Mouse (Mus musculus): ENCODE data around the gene Kcnk5.

Gene Kcnk5

DNA sequence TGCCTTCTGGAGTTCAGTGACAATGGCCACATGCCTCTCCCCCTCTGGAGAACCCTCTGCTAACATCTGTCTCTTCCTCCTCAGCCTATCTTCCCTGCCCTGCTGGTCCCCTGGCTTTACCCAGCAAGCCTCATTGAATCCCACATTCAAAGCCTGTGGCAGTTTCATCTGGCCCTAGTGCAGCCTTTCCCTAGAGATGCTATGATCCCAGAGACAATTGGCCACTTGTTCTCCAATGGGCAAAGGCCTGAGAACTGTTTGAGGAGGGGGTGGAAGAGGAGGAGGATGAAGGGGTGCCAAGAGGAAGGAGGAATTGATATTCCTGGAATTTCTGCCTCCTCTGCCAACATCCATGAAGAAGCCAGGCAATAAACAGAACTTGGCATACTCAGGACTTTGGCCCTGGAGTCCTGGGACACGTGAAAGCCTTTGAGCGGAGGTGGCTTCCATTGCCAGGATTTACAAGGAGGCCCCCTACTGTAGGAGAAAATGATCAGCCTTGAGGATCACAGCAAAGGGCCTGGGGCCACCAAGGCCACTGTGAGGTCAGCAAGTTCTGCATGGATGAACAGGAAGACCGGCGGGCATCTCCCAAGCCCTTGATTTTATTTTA is 11.6 kb upstream of the Kcnk5 start:
- DNase-seq: no peak

DNA sequence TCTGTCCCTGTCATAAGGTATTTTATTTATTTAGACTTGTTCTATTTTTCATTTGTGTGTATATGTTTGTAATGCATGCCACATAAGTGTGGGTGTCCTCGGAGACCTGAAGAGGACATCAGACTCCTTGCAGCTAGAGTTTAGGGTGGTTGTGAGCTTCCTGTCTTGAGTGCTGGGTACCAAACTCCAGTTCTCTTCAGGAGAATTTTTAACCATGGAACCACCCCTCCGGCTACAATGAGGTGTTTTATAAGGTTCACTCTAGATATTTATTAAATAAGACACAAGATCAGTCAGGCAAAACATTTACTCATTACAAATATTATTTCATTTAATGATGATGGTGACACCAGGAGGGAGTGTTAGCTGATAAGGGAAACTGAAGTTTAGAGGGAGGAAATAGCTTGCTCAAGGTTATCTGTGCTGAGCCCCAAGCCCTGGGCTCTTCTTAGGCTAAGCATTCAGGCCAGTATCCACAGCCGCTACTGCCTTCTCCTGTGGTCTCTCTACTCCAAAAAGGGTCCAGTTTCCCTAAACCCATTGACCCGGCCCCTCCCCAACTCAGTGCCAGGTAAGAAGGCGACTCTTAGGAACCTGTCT is 9.6 kb upstream of the Kcnk5 start:
- no peak for DNase-seq

DNA sequence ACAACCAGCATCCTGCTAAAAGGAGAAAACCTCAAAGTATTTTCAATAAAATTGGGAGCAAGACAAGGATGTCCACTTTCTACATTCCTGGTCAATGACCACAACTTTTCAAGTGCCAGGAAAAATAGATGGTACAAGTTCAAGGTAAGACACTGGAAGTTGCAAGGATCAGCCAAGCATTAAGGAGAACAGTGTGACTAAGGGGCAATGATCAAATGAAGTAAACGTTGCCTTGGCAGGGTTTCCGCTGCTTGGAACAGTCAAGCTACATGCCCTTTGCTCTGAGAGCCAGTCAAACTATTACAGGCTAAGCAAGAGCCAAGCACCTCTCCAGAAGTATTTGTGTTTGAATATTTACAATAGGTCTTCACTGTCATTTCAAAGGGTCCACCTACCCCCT is 8.1 kb upstream of the Kcnk5 start:
- DNase-seq: no peak

DNA sequence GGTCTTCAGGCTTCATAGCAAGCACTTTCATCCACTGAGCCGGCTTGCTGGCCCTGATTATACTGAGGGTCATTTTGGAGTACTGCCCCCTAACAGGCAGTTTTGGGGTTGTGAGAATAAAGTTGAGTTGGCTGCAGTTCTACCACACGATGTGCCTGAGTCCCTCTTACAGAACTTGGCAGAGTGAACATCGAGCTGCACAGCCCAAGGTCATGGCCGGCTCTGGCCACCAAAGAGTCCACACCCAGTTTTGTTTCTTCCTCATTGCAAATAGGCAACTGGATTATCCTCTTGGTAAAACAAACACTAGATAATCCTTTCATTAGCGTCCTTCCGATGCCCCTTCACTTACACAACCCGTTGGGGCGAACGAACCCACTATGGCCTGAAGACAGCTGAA is 3.8 kb upstream of the Kcnk5 start:
- no peak for DNase-seq

DNA sequence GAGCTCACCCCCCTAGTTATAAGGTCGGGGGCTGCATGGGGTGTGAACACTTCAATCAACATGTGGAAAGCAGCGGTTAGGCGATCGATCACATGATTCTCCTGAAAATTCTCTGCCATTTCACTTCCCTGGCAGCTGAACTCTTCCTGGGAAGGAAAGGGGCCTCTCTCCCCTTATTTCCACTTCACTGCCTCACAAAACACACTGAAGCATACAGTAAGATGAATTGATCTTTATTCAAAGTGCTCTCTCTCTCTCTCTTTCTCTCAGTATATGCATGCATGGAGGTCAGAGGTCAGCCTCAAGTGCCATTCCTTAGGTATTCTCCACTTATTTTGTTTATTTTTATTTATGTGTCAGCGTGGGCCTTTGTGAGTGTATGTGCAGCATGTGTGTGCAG is 2.1 kb upstream of the Kcnk5 start:
- DNase-seq: no peak

DNA sequence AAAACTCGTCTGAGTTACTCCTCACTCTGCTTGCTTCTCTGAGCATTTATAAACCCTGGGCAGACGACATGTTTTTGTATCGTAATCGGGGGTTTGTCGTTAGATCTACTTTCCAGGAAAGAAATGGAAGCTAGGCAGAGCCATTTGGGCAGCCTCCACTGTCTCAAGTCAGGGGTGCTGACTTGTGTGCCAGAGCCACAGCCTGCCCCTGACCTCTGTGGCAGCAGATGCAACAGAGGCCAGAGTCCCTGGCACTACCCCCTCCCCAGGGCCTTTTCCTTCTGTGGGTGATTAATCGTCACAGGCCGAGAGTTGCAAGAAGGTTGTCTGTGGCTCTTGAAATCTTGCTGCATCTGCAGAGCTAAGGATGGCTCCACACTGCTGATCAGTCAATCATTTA is 987 bp upstream of the Kcnk5 start:
- no peak for DNase-seq

DNA sequence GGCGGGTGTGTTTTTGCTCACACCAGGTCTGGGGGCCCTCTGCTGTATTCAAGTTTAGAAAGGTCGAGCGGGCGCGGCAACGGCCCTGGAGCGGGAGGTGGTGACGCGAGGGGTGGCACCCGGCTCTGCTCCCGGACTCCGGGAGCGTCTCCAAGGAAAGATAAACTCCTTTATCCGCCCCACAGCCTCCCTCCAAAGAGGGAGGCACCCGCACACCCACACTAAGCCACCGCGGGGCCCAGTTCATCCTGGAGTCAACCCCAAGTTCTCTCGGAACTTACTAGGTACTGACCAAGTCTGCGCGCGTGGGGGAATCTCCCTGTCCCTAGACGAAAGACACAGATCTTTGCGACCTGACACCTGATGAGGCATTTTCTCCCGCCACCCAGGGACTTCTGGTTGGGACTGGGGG is 852 bp downstream of the Kcnk5 start:
- DNase-seq: peak; percentile 21 to 31

DNA sequence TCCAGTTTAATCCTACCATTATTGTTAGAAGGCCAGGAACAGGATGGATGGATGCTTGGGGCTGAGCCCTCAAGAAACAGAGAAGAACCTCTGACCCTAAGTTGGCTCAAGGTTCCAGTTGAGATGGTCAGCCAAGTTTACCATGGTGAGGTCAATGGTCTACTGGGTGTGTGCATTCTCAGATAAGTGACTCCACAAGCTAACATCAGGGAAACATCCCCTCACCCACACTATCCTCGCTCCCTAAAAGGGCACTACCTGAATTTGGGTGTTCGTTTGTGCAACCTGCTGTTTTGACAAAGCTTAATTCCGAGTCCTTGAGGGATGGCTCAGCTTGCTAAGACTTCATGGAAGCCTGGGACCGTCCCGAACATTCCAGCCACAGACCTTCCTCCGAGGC is 1.3 kb downstream of the Kcnk5 start:
- no peak for DNase-seq

DNA sequence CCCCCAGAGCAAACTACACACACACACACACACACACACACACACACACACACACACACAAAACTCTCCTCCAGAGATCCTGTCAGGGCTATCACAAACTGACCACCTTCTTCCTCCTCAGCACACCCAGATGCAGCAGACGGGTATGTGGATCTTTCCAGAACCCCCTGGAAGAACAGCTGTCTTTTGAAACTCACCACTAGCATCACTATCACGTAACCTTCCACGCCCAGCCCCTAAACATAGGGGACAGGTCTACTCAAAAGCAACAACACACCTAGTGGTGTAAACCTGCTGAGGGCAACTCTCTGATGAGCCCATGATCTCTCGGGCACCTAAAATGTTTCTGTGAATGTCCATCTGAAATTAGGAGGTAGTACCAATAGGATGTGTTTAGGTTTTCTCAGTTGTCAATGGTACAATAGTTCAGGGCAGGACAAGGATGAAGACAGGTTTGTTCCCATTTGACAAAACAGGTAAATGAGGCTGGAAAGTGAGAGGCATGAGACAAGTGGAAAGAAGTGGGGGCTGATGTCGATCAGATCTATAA is 1.8 kb downstream of the Kcnk5 start:
- DNase-seq: no peak

DNA sequence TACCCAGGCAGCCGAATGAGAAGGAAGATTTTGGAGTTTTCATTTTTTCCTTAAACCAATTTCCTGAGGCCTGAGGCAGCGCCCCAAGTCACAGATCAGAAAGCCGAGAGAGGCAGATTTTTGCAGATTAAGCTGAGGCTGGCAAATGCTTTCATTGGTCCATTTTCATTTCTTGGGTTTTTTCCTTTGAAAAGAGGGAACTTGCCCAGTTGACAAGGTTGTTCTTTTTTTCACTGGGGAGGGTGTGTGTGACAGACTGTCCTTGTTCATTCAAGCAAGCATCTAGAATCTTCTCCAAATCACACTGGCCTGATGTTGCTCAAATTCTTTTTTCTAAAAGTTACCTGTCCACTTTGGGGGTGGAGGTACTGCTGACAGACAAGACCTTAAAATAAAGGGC is 2.5 kb downstream of the Kcnk5 start:
- DNase-seq: no peak

DNA sequence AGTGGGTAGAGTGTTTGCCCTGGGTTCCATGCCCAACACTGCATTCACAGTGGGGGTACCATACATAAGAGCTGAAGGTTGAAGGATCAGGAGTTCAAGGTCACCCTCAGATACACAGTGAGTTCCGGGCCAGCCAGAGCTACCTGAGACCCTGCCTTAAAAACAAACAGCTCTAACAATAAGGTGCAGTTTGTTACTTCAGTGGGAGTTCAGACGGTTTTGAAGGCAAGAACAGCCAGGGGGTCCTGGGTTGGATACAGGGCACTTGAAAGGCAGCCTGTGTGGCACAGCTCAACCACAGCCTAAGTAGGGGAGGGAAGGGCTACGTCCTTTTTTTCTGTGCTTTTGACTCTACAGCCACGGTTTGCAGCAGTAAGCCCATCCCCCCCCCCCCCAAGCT is 3.0 kb downstream of the Kcnk5 start:
- no peak for DNase-seq

DNA sequence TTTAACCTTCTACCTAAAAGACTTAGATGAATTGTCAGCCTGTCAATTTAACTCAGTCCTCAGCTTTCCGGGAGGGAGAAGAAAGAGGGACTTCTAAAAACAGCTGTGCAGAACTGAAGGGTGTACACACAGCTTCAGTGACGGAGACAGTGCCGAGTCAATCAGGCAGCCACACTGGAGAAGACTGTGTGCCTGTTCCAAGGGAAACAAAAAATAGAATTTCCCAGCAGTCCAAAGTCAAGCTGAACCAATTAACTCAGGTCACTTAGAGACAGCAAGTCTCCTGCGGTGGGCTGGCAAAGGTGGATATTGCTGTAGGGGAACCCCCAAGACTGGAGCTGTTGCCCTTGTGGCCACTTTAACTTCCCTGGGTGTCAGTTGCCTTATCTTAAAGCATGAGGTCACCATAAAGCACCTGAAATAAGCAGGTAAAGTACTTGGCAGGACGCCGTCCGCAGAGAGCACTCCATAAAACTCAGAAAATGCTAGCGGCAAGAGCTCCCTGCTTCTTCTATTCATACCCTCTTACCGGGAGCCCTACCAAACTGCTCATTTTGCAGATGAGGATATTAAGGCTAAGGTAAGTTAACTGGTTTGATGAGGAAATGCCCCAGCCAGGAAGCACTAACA is 4.0 kb downstream of the Kcnk5 start:
- DNase-seq: no peak

DNA sequence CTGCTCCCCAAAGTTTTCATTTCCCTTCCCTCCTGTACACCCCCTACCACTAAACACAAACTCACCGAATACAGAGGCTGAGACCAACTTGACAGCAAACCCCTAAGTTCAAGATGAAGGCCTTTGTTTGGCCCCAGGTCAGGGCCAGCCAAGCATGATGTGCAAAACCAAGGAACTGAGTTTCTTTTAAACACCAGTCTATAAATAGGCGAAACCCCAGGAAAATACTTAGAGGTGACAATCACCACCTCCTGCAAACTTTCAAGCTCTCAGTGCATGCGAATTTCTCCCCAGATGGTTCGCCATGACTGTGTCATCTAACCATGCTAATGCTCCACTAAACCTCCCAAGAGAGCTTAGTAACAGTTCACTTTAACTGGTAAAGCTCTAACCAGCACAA is 5.9 kb downstream of the Kcnk5 start:
- no peak for DNase-seq

DNA sequence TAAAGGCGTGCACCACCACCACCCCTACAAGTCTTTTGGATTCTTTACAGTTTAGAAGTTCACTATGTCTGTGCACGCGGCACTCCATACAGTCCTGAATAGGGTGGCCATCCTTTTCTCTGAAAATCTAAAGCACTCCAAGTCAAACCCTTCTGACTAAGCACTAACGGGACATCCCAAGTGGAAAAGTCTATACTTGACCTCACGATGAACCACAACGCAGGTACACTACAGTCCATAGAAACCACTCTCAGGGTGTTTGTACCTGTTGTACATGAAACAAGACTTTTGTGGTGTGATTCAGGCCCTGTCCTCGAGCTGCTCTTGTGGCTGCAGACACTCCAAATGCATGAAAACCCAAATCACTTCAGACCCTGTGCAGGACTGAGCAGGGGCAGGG is 6.5 kb downstream of the Kcnk5 start:
- DNase-seq: no peak

DNA sequence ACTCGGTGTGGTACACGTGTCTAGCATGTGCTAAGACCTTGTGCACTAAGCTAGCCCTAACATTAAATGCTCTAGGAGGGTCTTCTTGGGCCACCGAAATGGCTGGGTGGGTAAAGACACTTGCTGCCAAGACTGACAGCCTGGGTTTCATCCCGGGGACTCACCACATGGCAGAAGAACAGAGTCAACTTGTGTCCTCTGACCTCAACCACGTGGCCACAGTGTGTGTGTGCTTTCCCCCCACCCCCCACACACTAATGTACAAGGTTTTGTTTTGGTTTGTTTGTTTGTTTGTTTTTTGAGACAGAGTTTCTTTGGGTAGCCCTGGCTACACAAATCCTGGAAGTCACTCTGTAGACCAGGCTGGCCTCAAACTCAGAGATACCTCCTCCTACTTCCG is 6.9 kb downstream of the Kcnk5 start:
- DNase-seq: no peak

DNA sequence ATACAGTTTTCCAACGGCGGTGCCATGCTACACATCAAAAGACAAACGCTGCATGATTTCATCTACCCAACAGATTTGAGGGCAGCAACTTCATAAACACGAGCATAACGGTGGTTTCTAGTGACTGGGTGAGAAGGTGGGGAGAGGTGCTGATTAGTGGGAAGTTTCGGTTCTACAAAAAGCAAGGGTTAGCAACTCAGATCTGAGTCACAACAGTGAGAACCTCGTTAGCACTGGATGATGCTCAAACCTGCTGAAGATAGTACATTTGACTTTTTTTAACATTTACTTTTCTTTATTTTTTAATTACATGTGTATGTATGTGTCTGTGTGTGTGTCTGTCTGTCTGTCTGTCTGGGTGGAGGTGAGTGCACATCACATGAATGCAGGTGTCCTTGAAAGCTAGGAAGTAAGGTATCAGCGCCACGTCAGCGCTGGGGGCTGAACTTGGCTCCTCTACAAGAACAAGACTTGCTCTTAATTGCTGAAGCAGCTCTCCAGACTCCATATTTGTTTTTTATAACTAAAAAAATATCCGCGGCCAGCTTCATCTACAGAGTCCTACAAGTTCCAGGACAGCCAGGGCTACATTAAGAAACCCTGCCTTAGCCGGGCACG is 7.6 kb downstream of the Kcnk5 start:
- no peak for DNase-seq

DNA sequence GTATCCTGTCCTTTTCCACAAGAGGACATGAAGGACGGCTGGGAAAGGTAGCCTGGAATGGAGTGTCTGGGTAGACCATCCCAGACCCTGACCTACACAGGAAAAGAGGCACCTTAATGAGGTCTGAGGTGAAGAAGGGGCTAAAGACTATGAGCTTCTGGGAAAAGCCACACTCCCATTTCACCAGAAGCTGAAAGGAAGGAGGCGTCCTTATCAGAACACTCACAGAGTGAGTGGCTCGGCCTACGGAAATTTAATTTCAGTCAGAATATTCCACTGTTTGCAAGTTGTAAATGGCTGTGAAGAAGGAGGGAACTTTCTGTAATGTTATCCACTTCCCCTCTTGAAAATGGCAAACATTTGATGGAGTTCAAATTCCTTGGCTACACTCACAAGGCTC is 8.7 kb downstream of the Kcnk5 start:
- no peak for DNase-seq

DNA sequence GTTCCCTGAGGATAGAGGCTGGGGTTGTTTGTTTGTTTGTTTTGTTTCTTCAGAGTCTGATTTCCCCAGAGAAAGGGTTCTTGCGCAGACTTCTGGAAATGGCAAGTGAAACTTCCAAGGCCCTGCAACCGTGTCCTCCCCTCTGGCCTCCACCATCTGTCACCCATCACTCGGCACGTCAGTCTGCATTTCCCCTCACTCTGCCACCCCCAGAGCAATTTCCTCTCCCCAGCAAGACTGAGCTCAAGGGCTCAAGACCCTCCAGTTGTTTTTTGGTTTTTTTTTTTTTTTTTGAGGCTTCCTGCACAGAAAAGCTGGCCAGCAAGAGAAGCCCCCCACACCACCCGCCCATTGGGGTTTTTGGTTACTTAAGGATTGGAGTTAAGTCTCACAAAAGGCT is 9.1 kb downstream of the Kcnk5 start:
- peak in 1 of 2 experiments; percentile 37 for DNase-seq

DNA sequence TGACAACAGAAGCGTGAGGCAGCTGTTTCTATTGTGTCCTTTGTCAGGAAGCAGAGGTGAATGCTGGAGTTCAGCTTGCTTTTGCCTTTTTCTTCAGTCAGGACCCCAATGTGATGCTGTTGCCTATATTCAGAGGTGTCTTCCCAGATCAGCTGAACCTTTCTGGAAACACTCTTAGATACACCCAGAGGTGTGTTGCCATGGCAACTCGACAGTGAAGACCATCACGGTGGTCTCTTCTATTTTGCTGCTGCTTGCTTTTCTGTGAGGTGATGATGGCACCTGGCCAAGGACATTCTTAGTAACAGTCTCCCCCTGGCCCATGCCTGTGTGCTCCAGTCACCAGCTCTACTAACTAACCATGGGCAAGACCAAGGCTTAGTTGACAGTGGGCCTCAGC is 9.8 kb downstream of the Kcnk5 start:
- DNase-seq: no peak

DNA sequence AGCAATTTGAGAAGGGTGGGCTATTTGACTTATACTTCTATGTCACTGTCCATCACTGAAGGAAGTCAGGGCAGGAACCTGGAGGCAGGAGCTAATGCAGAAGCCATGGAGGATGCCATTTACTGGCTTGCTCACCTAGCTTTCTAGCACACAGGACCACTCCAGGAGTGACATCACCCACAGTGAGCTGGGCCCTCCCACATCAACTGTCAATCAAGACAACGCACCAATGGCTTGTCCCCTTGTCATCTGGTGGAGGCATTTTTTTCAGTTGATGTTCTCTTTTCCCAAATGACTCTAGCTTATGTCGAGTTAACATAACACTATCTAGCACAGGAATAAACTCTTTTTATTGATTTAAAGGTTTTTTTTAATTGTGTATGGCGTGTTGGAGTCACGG is 12.4 kb downstream of the Kcnk5 start:
- no peak for DNase-seq

DNA sequence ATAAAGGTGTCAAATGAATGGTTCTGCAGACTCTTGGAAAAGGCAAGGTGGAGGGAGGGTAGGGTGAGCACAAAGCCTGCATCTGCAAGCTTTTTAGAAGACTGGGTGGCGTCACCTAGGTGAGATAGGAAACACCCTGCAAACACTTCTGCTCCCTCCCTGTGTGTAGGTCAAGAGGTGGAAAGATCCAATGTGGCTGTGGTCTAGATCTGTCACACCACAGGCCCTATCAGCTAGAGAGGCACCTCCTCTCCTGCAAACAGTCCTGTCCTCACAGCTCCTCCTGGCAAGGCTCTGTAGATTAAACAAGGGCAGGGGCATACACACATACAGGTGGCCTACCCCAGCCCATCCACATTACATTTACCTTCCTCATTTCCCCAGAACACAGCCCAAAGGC is 13.1 kb downstream of the Kcnk5 start:
- no peak for DNase-seq

DNA sequence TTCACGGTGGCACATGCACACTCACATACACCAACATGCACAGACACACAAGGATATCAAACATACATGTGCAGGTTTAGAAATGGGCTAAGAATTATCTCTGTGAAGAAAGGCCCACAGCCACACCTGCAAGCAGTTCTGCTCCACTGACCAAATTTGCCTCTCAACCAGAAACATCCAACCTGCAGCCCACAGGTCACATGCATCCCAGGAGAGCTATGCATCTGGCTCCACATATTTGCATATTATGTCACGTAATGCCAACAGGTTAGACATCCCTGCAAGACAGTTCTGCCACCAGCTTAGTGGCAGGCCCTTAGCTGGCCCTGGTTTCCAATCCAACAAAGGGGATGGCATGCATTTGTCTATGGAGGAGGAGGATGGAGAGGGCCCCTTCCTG is 13.6 kb downstream of the Kcnk5 start:
- no peak for DNase-seq

DNA sequence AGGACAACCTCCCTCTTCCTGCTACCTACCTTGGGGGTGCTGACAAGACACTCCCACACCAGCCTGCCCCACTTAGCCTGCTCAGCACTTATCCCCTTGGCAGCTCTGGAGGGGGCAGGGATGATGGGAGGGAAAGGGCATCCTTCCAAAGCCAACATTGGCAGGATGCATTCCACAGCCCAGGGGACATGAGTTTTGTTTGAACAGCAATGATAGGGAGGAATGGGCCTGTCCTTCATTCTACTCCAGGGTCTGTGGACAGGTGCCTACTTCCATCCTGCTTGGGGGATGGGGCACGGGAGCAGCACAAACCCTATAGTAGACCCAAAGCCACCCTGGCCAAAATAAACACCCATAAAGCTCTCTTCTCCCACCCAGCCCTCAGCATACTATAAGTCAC is 16.2 kb downstream of the Kcnk5 start:
- DNase-seq: no peak

DNA sequence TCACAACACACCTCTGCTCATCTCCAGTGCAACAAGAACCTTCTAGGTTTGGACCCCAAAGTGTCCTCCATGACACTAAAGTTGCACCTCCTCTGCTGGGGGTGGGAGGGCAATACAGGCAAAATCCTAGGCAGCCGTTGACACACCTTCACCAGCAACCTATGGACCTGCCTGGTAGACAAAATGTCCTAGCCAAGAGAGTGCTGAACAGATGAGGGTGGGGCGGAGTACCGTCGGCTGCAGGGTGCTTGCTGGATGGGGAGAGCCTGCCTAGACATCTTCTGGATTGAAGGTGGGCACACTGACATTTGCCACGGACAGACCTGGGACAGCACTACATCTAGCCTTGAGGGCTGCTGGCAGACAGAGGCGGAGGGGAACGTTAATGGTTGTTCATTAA is 17.2 kb downstream of the Kcnk5 start:
- no peak for DNase-seq

Data from thymus, postnatal 36 days (tissue).